Comparison of ENCODE assay signal across 20 mouse cellular contexts in genomic region chr2:157300051-157300450, GRCm38 (mm10). TPM values are rescaled to one million over a fixed set of nuclear protein-coding genes. Genes with fewer than 3 reads are reported as not detected.
"Had no signal": no experiment of that assay in that cellular context is flagged by ENCODE, and none has a peak within 500 bp of the region (broad histone marks: within the 10 kb centered on the region; RNA-seq: fewer than 3 reads in every experiment).

No protein-coding gene starts in this region.

- H3K9me3 ChIP-seq: limb, embryonic 13.5 days; midbrain, embryonic 13.5 days had no signal

- H3K4me2 ChIP-seq: limb, embryonic 13.5 days; midbrain, embryonic 13.5 days had no signal

- ATAC-seq: inflammation-experienced regulatory T-cells, adult 6 months; lung, postnatal 0 days; midbrain, embryonic 13.5 days had no signal

- H3K9ac ChIP-seq: limb, embryonic 13.5 days; liver, embryonic 14.5 days; midbrain, embryonic 13.5 days had no signal

- H3K4me1 ChIP-seq: limb, embryonic 13.5 days; midbrain, embryonic 13.5 days had no signal

- H3K27me3 ChIP-seq: limb, embryonic 13.5 days; midbrain, embryonic 13.5 days had no signal

- H3K27ac ChIP-seq: limb, embryonic 13.5 days; liver, embryonic 14.5 days; midbrain, embryonic 13.5 days had no signal

- DNase-seq: kidney, adult 18-20 months; kidney, postnatal 14 days; layer of hippocampus, adult 9-11 months; layer of hippocampus, postnatal 36 days; lung, adult 2 months; lung, postnatal 36 days; right cerebral cortex, postnatal 14 days; thymus, adult 18-20 months; thymus, postnatal 25 days had no signal

- H3K4me3 ChIP-seq: limb, embryonic 13.5 days; midbrain, embryonic 13.5 days had no signal

RNA-seq across cellular contexts. Expression of gene Ghrh, which starts 47.3 kb away (rescaled TPM):
- total RNA-seq: layer of hippocampus, adult 18-20 months; layer of hippocampus, postnatal 36 days; left cerebral cortex, postnatal 36 days; megakaryocyte progenitor cell, adult 5-6 weeks had no signal
- polyA plus RNA-seq: inflammation-experienced regulatory T-cells, adult 6 months; kidney, embryonic 14.5 days; limb, embryonic 13.5 days; lung, adult 2 months; neural tube, embryonic 14.5 days; urinary bladder, adult 2 months had no signal
